In the genomic region with DNA sequence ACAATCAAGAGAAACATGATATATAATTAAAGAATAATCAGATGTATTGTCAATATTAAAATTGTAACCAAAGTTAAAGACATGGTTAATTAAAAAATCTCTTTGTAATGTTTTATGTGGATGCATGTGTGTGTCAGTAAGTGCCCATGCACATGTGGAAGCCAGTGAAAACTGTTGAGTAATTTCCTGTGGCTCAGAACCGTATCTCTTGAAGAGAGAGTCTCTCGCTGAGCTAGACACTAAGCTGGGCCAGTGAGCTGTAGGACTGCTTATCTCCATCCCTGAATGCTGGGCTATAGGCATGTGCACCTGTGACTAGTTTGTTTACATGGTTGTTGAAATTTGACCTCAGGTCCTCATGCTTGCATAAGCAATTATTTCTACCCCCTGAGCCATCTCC, we compare ENCODE assay signal across 25 mouse cellular contexts. TPM values are rescaled to one million over a fixed set of nuclear protein-coding genes. Genes with fewer than 3 reads are reported as not detected.
DNase-seq lines count a peak whose midpoint lies in the region; ATAC-seq lines count a peak whose summit lies in the region.
"Had no signal": no experiment of that assay in that cellular context is flagged by ENCODE, and none has a peak within 500 bp of the region (broad histone marks: within the 10 kb centered on the region; RNA-seq: fewer than 3 reads in every experiment).

No protein-coding gene starts in this region.

- 21% methylated on average over 2 of the region's 2 CpGs for WGBS in liver, embryonic 16.5 days (ENCODE audit: insufficient replicate concordance)
- 46% methylated on average over 2 of the region's 2 CpGs for WGBS in liver, embryonic 11.5 days

- no peaks in the 10 kb centered on the region for H3K4me1 ChIP-seq in liver, embryonic 16.5 days (ENCODE audit: control insufficient read depth, low read depth, low read length)
- no peaks in the 10 kb centered on the region for H3K4me1 ChIP-seq in liver, embryonic 11.5 days (replicated peaks; ENCODE audit: control insufficient read depth, insufficient read depth, low read length)
- H3K4me1 ChIP-seq: embryonic facial prominence, embryonic 10.5 days; embryonic facial prominence, embryonic 12.5 days; forebrain, embryonic 13.5 days; forebrain, embryonic 15.5 days had no signal

- no peak overlapping the region for H3K4me3 ChIP-seq in liver, embryonic 16.5 days (ENCODE audit: low read depth, low read length)
- no peak overlapping the region for H3K4me3 ChIP-seq in liver, embryonic 11.5 days (ENCODE audit: low read depth, low read length)
- H3K4me3 ChIP-seq: embryonic facial prominence, embryonic 10.5 days; embryonic facial prominence, embryonic 12.5 days; forebrain, embryonic 13.5 days; forebrain, embryonic 15.5 days had no signal

- peak; percentile 50; the same call in 1 of the 2 replicates for ATAC-seq in liver, embryonic 16.5 days (ENCODE audit: low read depth)
- ATAC-seq in liver, embryonic 11.5 days (replicated peaks; ENCODE audit: low FRiP score), result no peak
- ATAC-seq in granulocyte monocyte progenitor cell, adult 5-6 weeks (replicated peaks; ENCODE audit: poor library complexity, severe bottlenecking), result 0 out of 2 replicates have a peak, but pooled peaks have one; percentile 40
- ATAC-seq in megakaryocyte-erythroid progenitor cell, adult 5-6 weeks (replicated peaks; ENCODE audit: low FRiP score, low TSS enrichment, poor library complexity, severe bottlenecking), result peak; percentile 48; the same call in 1 of the 2 replicates
- ATAC-seq: activated CD4-positive, CD25-positive, alpha-beta regulatory T cell, adult 4 months; CD4-positive, CD25-positive, alpha-beta regulatory T cell, adult 4 months; forebrain, embryonic 13.5 days; forebrain, embryonic 15.5 days; Patski had no signal

- no peak overlapping the region for H3K27ac ChIP-seq in liver, embryonic 16.5 days (ENCODE audit: low read length)
- no peak overlapping the region for H3K27ac ChIP-seq in liver, embryonic 11.5 days (ENCODE audit: low read depth, low read length)
- H3K27ac ChIP-seq: embryonic facial prominence, embryonic 10.5 days; embryonic facial prominence, embryonic 12.5 days; forebrain, embryonic 13.5 days; forebrain, embryonic 15.5 days had no signal

- 0 out of 2 replicates have a peak, but pooled peaks cover under 1% of the 10 kb centered on the region for H3K36me3 ChIP-seq in liver, embryonic 16.5 days (ENCODE audit: control insufficient read depth, insufficient read depth)
- peaks cover 3% of the 10 kb centered on the region; the same call in 1 of the 2 replicates for H3K36me3 ChIP-seq in liver, embryonic 11.5 days (ENCODE audit: control insufficient read depth, insufficient read depth, low read length)

- H3K27me3 ChIP-seq in liver, embryonic 16.5 days (ENCODE audit: control insufficient read depth, insufficient read depth, low read depth, low read length), result no peaks in the 10 kb centered on the region
- no peaks in the 10 kb centered on the region for H3K27me3 ChIP-seq in liver, embryonic 11.5 days (replicated peaks; ENCODE audit: control insufficient read depth, insufficient read depth, low read length)
- H3K27me3 ChIP-seq: CH12.LX; embryonic facial prominence, embryonic 12.5 days; forebrain, embryonic 13.5 days; forebrain, embryonic 15.5 days; Patski had no signal

- H3K9me3 ChIP-seq in liver, embryonic 16.5 days (replicated peaks; ENCODE audit: control insufficient read depth, low read length), result no peaks in the 10 kb centered on the region
- no peaks in the 10 kb centered on the region for H3K9me3 ChIP-seq in liver, embryonic 11.5 days (ENCODE audit: control insufficient read depth, low read length)
- H3K9me3 ChIP-seq: embryonic facial prominence, embryonic 10.5 days; embryonic facial prominence, embryonic 12.5 days; forebrain, embryonic 13.5 days; forebrain, embryonic 15.5 days; G1E had no signal

- DNase-seq in liver, embryonic 11.5 days (ENCODE audit: low spot score), result no peak
- DNase-seq in 416B (ENCODE audit: low read depth), result peak; percentile 69
- DNase-seq in heart, adult 11 months, result no peak
- DNase-seq in lung, postnatal 14 days, result no peak
- DNase-seq: adrenal gland, adult 8-10 months; adrenal gland, postnatal 14 days; adrenal gland, postnatal 36 days; B cell, adult 2 months; cerebellum, adult 11-12 months; cerebellum, adult 2 months; cerebellum, adult 9-10 months; cerebellum, postnatal 10 days; cerebellum, postnatal 25 days had no signal

- no peak overlapping the region for H3K9ac ChIP-seq in liver, embryonic 16.5 days (ENCODE audit: low read depth, low read length)
- no peak overlapping the region for H3K9ac ChIP-seq in liver, embryonic 11.5 days (ENCODE audit: low read depth, low read length)
- H3K9ac ChIP-seq: embryonic facial prominence, embryonic 12.5 days; forebrain, embryonic 13.5 days; forebrain, embryonic 15.5 days had no signal

- no peak overlapping the region for H3K4me2 ChIP-seq in liver, embryonic 16.5 days (ENCODE audit: low read depth, low read length)
- H3K4me2 ChIP-seq in liver, embryonic 11.5 days, result no peak overlapping the region
- H3K4me2 ChIP-seq: embryonic facial prominence, embryonic 12.5 days; forebrain, embryonic 13.5 days; forebrain, embryonic 15.5 days had no signal

RNA-seq across cellular contexts. Expression of a gene that starts 29.4 kb away (rescaled TPM):
- polyA plus RNA-seq in liver, embryonic 16.5 days (2015; fragmentation: Nextera tagmentation; extraction: Ambion mirVana), result 0.54 and 0.65 TPM in 2 replicates
- polyA plus RNA-seq in liver, embryonic 11.5 days (2014; fragmentation: Nextera tagmentation; extraction: Ambion mirVana), result 8.4 and 9.1 TPM in 2 replicates
- 47.7 and 59.2 TPM in 2 replicates for total RNA-seq in granulocyte monocyte progenitor cell, adult 5-6 weeks (2014; fragmentation: Nextera tagmentation)
- total RNA-seq in granulocyte monocyte progenitor cell, adult 5-6 weeks (2017), result 27.9 and 33.9 TPM in 2 replicates
- 126 and 133 TPM in 2 replicates for total RNA-seq in megakaryocyte-erythroid progenitor cell, adult 5-6 weeks (2014; fragmentation: Nextera tagmentation)
- total RNA-seq in megakaryocyte-erythroid progenitor cell, adult 5-6 weeks (2017), result 59.2 and 79.2 TPM in 2 replicates
